Mouse (Mus musculus): ENCODE results near the gene Rpl23. TPM values are rescaled to one million over a fixed set of nuclear protein-coding genes. Genes with fewer than 3 reads are reported as not detected.

Rpl23 gene
- polyA plus RNA-seq, 1 experiment from 2014 or later = 426 TPM

- peaks cover 31% of the 10 kb centered on the region for H3K4me1 ChIP-seq
- WGBS = 93% methylated on average over 8 of the region's 8 CpGs
- H3K36me3 ChIP-seq (replicated peaks) = peaks cover 38% of the 10 kb centered on the region
- no peak overlapping the region for H3K27ac ChIP-seq
- no peaks in the 10 kb centered on the region for H3K27me3 ChIP-seq
- ATAC-seq (ENCODE audit: low FRiP score) = no peak
- no peak overlapping the region for H3K9ac ChIP-seq
- no peak overlapping the region for H3K4me3 ChIP-seq (replicated peaks)
- no peaks in the 10 kb centered on the region for H3K9me3 ChIP-seq
- no peak overlapping the region for H3K4me2 ChIP-seq
These were observed 39.3 kb upstream of the Rpl23 start for GRCm38 (mm10) chr11:97821401-97822064.

- no peak overlapping the region for H3K27ac ChIP-seq
- peaks cover 36% of the 10 kb centered on the region for H3K36me3 ChIP-seq (replicated peaks)
- H3K9me3 ChIP-seq = no peaks in the 10 kb centered on the region
- peaks cover 38% of the 10 kb centered on the region for H3K4me1 ChIP-seq
- no peak overlapping the region for H3K9ac ChIP-seq
- H3K27me3 ChIP-seq = no peaks in the 10 kb centered on the region
- H3K4me3 ChIP-seq (replicated peaks) = no peak overlapping the region
- no peak for ATAC-seq (ENCODE audit: low FRiP score)
- no peak overlapping the region for H3K4me2 ChIP-seq
- WGBS = 72% methylated on average over 4 of the region's 4 CpGs
These were observed 38.6 kb upstream of the Rpl23 start for GRCm38 (mm10) chr11:97820840-97821239.

- Histone ChIP-seq H3K27ac (no peak overlapping the region), H3K9me3 (no peaks in the 10 kb centered on the region), H3K36me3 (replicated peaks) (peaks cover 35% of the 10 kb centered on the region), H3K4me3 (replicated peaks) (no peak overlapping the region), H3K4me2 (no peak overlapping the region), H3K9ac (no peak overlapping the region), H3K27me3 (no peaks in the 10 kb centered on the region), H3K4me1 (peaks cover 47% of the 10 kb centered on the region)
- 90% methylated on average over 5 of the region's 5 CpGs for WGBS
- no peak for ATAC-seq (ENCODE audit: low FRiP score)
These were observed 37.7 kb upstream of the Rpl23 start for GRCm38 (mm10) chr11:97819923-97820322.

GRCm38 (mm10) chr11:97819102-97819501 is 36.9 kb upstream of the Rpl23 start:
- no peak for ATAC-seq (ENCODE audit: low FRiP score)
- peak overlapping the region; percentile 73 for H3K27ac ChIP-seq
- 43% methylated on average over 4 of the region's 4 CpGs for WGBS
- H3K27me3 ChIP-seq = no peaks in the 10 kb centered on the region
- H3K4me3 ChIP-seq (replicated peaks) = no peak overlapping the region
- H3K9ac ChIP-seq = peak overlapping the region; percentile 13; the same call in 1 of the 2 replicates
- H3K36me3 ChIP-seq (replicated peaks) = peaks cover 30% of the 10 kb centered on the region
- H3K9me3 ChIP-seq = no peaks in the 10 kb centered on the region
- no peak overlapping the region for H3K4me2 ChIP-seq
- H3K4me1 ChIP-seq = peaks cover 54% of the 10 kb centered on the region

- Histone ChIP-seq H3K36me3 (replicated peaks) (peaks cover 35% of the 10 kb centered on the region), H3K4me1 (peaks cover 60% of the 10 kb centered on the region)
- ATAC-seq (ENCODE audit: low FRiP score) = no peak; the same call in 1 of the 2 replicates
These were observed 36.3 kb upstream of the Rpl23 start for GRCm38 (mm10) chr11:97818571-97818970.

GRCm38 (mm10) chr11:97818003-97818402 is 35.8 kb upstream of the Rpl23 start:
- H3K27ac ChIP-seq = peak overlapping the region; percentile 73
- WGBS = 26% methylated on average over 6 of the region's 6 CpGs
- H3K9me3 ChIP-seq = no peaks in the 10 kb centered on the region
- peak overlapping the region; percentile 40 for H3K9ac ChIP-seq
- no peaks in the 10 kb centered on the region for H3K27me3 ChIP-seq
- 0 out of 2 replicates have a peak, but pooled peaks have one; percentile 10 for ATAC-seq (ENCODE audit: low FRiP score)
- H3K4me2 ChIP-seq = peak overlapping the region; percentile 11; the same call in 1 of the 2 replicates
- H3K4me1 ChIP-seq = peaks cover 65% of the 10 kb centered on the region
- no peak overlapping the region for H3K4me3 ChIP-seq (replicated peaks)
- peaks cover 35% of the 10 kb centered on the region for H3K36me3 ChIP-seq (replicated peaks)

More at GRCm38 (mm10) chr11:97818571-97818970, 36.3 kb upstream of the Rpl23 start:
- WGBS = 6% methylated on average over 4 of the region's 4 CpGs
- Histone ChIP-seq H3K27me3 (no peaks in the 10 kb centered on the region), H3K9ac (peak overlapping the region; percentile 13; the same call in 1 of the 2 replicates), H3K4me3 (replicated peaks) (no peak overlapping the region), H3K27ac (peak overlapping the region; percentile 73), H3K4me2 (peak overlapping the region; percentile 11; the same call in 1 of the 2 replicates), H3K9me3 (no peaks in the 10 kb centered on the region)

GRCm38 (mm10) chr11:97817379-97817778 is 35.1 kb upstream of the Rpl23 start:
- Histone ChIP-seq H3K27me3 (no peaks in the 10 kb centered on the region), H3K4me3 (replicated peaks) (no peak overlapping the region), H3K4me2 (no peak overlapping the region), H3K9me3 (no peaks in the 10 kb centered on the region), H3K36me3 (replicated peaks) (peaks cover 35% of the 10 kb centered on the region), H3K4me1 (peaks cover 72% of the 10 kb centered on the region), H3K27ac (no peak overlapping the region; the same call in 1 of the 2 replicates), H3K9ac (no peak overlapping the region)
- 49% methylated on average over 5 of the region's 5 CpGs for WGBS
- no peak for ATAC-seq (ENCODE audit: low FRiP score)

- Histone ChIP-seq H3K4me2 (no peak overlapping the region), H3K27ac (peak overlapping the region; percentile 51; the same call in 1 of the 2 replicates), H3K9ac (no peak overlapping the region), H3K4me3 (replicated peaks) (no peak overlapping the region), H3K4me1 (peaks cover 76% of the 10 kb centered on the region), H3K36me3 (replicated peaks) (peaks cover 35% of the 10 kb centered on the region), H3K27me3 (no peaks in the 10 kb centered on the region), H3K9me3 (no peaks in the 10 kb centered on the region)
- no peak for ATAC-seq (ENCODE audit: low FRiP score)
- WGBS = 65% methylated on average over 9 of the region's 9 CpGs
These were observed 34.7 kb upstream of the Rpl23 start for GRCm38 (mm10) chr11:97816916-97817315.

GRCm38 (mm10) chr11:97816176-97816575 is 33.9 kb upstream of the Rpl23 start:
- no peak overlapping the region for H3K4me3 ChIP-seq (replicated peaks)
- H3K36me3 ChIP-seq (replicated peaks) = peaks cover 31% of the 10 kb centered on the region
- WGBS = 49% methylated on average over 5 of the region's 5 CpGs
- H3K4me1 ChIP-seq = peaks cover 84% of the 10 kb centered on the region
- no peak overlapping the region for H3K4me2 ChIP-seq
- no peaks in the 10 kb centered on the region for H3K27me3 ChIP-seq
- no peaks in the 10 kb centered on the region for H3K9me3 ChIP-seq
- H3K9ac ChIP-seq = no peak overlapping the region
- ATAC-seq (ENCODE audit: low FRiP score) = no peak
- peak overlapping the region; percentile 27; the same call in 1 of the 2 replicates for H3K27ac ChIP-seq

- Histone ChIP-seq H3K4me3 (replicated peaks) (no peak overlapping the region), H3K36me3 (replicated peaks) (peaks cover 26% of the 10 kb centered on the region), H3K9ac (no peak overlapping the region), H3K9me3 (no peaks in the 10 kb centered on the region), H3K4me2 (no peak overlapping the region), H3K27me3 (no peaks in the 10 kb centered on the region), H3K4me1 (peaks cover 86% of the 10 kb centered on the region), H3K27ac (peak overlapping the region; percentile 27)
- 72% methylated on average over 11 of the region's 11 CpGs for WGBS
- no peak for ATAC-seq (ENCODE audit: low FRiP score)
These were observed 33.5 kb upstream of the Rpl23 start for GRCm38 (mm10) chr11:97815736-97816135.

GRCm38 (mm10) chr11:97813746-97814515 is 31.7 kb upstream of the Rpl23 start:
- ATAC-seq (ENCODE audit: low FRiP score) = no peak
- Histone ChIP-seq H3K4me3 (replicated peaks) (no peak overlapping the region), H3K27me3 (no peaks in the 10 kb centered on the region), H3K27ac (peak overlapping the region; percentile 93), H3K9ac (no peak overlapping the region), H3K4me1 (peaks cover 97% of the 10 kb centered on the region), H3K9me3 (no peaks in the 10 kb centered on the region), H3K36me3 (replicated peaks) (peaks cover 25% of the 10 kb centered on the region), H3K4me2 (no peak overlapping the region)
- WGBS = 86% methylated on average over 17 of the region's 17 CpGs

GRCm38 (mm10) chr11:97813085-97813484 is 30.8 kb upstream of the Rpl23 start:
- H3K4me2 ChIP-seq = peak overlapping the region; percentile 49
- H3K27me3 ChIP-seq = no peaks in the 10 kb centered on the region
- H3K27ac ChIP-seq = peak overlapping the region; percentile 93
- no peaks in the 10 kb centered on the region for H3K9me3 ChIP-seq
- H3K4me1 ChIP-seq = peaks cover 97% of the 10 kb centered on the region
- peak overlapping the region; percentile 44 for H3K9ac ChIP-seq
- H3K4me3 ChIP-seq (replicated peaks) = peak overlapping the region; percentile 15; the same call in 1 of the 2 replicates
- ATAC-seq (ENCODE audit: low FRiP score) = peak; percentile 30; the same call in 1 of the 2 replicates
- H3K36me3 ChIP-seq (replicated peaks) = peaks cover 34% of the 10 kb centered on the region
- WGBS = 33% methylated on average over 7 of the region's 7 CpGs

All from forebrain, embryonic 12.5 days (tissue).